Mouse (Mus musculus) kidney, embryonic 16.5 days (tissue): ENCODE data around the gene Mogat2. TPM values are rescaled to one million over a fixed set of nuclear protein-coding genes. Genes with fewer than 3 reads are reported as not detected.
A peak's percentile ranks its signal among the peaks of the same experiment; 100 is the strongest.

Experiments used
- ATAC-seq: fragments of 200-750 bp; cut with Nextera tagmentation; 2 replicates; pipeline ENCODE4 v1.8.0; 2017; ENCODE audit warnings: moderate TSS enrichment; ENCODE audit not compliant: low FRiP score, low TSS enrichment
- H3K27ac ChIP-seq: fragments of 300-500 bp; sonication (generic); 2 replicates; pipeline ENCODE4 v1.5.1; 2014; ENCODE audit warnings: low read length
- H3K27me3 ChIP-seq: fragments of 300-500 bp; sonication (generic); 2 replicates; pipeline ENCODE4 v1.6.1; 2014; ENCODE audit warnings: low read length, control low read depth, mixed read lengths; ENCODE audit not compliant: insufficient read depth
- H3K36me3 ChIP-seq: fragments of 300-500 bp; sonication (generic); 2 replicates; pipeline ENCODE4 v1.6.1; 2014; ENCODE audit warnings: low read length, control low read depth, mixed read lengths; ENCODE audit not compliant: insufficient read depth
- H3K4me1 ChIP-seq: fragments of 300-500 bp; sonication (generic); 2 replicates; pipeline ENCODE4 v1.6.1; 2014; ENCODE audit warnings: low read length, control low read depth, mixed read lengths; ENCODE audit not compliant: insufficient read depth
- H3K4me2 ChIP-seq: fragments of 300-500 bp; sonication (generic); replicated peaks from 2 replicates; pipeline ENCODE4 v1.6.1; 2014; ENCODE audit warnings: low read depth, low read length
- H3K4me3 ChIP-seq: fragments of 300-500 bp; sonication (generic); 2 replicates; pipeline ENCODE4 v1.5.1; 2014; ENCODE audit warnings: mild to moderate bottlenecking, low read length
- H3K9ac ChIP-seq: fragments of 300-500 bp; sonication (generic); replicated peaks from 2 replicates; pipeline ENCODE4 v1.6.1; 2014; ENCODE audit warnings: low read length
- H3K9me3 ChIP-seq: fragments of 300-500 bp; sonication (generic); 2 replicates; pipeline ENCODE4 v1.6.1; 2016; ENCODE audit warnings: low read length, control low read depth
- WGBS: fragments of 180-500 bp; shearing (Covaris S2); extraction: QIAGEN DNeasy Blood & Tissue Kit; methylation state at CpG from one replicate; pipeline ENCODE4 v1.1.7; 2014; 5-methylcytosine and 5-hydroxymethylcytosine counted together
- polyA plus RNA-seq: library from polyadenylated mRNA; unstranded; fragments of >200 nt; fragmentation: Nextera tagmentation; extraction: Ambion mirVana; gene quantifications from 2 replicates; pipeline ENCODE4 v1.2.1, GENCODE M21; 2015

The Mogat2 gene
- polyA plus RNA-seq, 1 experiment from 2014 or later = 14.9 TPM

DNA sequence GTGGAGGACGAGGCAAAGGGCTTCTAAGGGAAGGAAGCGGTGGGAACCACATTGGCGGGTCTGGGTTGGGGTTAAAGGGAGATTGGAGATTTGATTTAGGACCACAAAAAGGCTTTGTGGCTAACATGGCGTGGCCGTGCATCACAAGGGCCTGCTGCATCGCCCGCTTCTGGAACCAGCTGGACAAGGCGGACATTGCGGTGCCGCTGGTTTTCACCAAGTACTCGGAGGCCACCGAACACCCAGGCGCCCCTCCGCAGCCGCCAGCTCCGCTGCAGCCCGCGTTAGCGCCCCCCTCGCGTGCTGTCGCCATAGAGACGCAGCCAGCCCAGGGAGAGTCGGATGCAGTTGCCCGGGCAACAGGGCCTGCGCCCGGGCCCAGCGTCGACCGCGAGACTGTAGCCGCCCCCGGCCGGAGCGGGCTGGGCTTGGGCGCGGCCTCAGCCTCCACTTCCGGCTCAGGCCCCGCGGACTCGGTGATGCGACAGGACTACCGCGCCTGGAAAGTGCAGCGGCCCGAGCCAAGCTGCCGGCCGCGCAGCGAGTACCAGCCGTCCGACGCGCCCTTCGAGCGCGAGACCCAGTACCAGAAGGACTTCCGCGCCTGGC is 29.6 kb upstream of the Mogat2 start:
- Histone ChIP-seq H3K36me3 (no peaks in the 10 kb centered on the region), H3K9ac (peak overlapping the region; percentile 32; the same call in 1 of the 2 replicates), H3K9me3 (no peaks in the 10 kb centered on the region), H3K4me2 (peak overlapping the region; percentile 81), H3K27me3 (peaks cover 75% of the 10 kb centered on the region), H3K4me3 (peak overlapping the region; percentile 53), H3K27ac (no peak overlapping the region), H3K4me1 (peaks cover 23% of the 10 kb centered on the region)
- WGBS = under 1% methylated on average over 59 of the region's 59 CpGs
- peak; percentile 87 for ATAC-seq

GRCm38 (mm10) chr7:99267251-99267896 is 29.0 kb upstream of the Mogat2 start, which contains the start of gene Map6:
Gene Map6 (plus strand): TSS chr7:99267447.
- peaks cover 23% of the 10 kb centered on the region for H3K4me1 ChIP-seq
- WGBS = 1% methylated on average over 34 of the region's 34 CpGs
- no peak for ATAC-seq
- H3K9ac ChIP-seq = peak within 1 kb of the TSS; percentile 32; the same call in 1 of the 2 replicates
- no peak within 1 kb of the TSS for H3K27ac ChIP-seq
- no peaks in the 10 kb centered on the region for H3K9me3 ChIP-seq
- H3K4me2 ChIP-seq = peak within 1 kb of the TSS; percentile 81
- peak within 1 kb of the TSS; percentile 53 for H3K4me3 ChIP-seq
- no peaks in the 10 kb centered on the region for H3K36me3 ChIP-seq
- peaks cover 72% of the 10 kb centered on the region for H3K27me3 ChIP-seq

- Histone ChIP-seq H3K27me3 (peaks cover 48% of the 10 kb centered on the region), H3K4me3 (no peak overlapping the region), H3K36me3 (no peaks in the 10 kb centered on the region), H3K9me3 (no peaks in the 10 kb centered on the region), H3K4me2 (no peak overlapping the region), H3K4me1 (peaks cover 23% of the 10 kb centered on the region), H3K27ac (no peak overlapping the region), H3K9ac (no peak overlapping the region)
- ATAC-seq = no peak
Measured at GRCm38 (mm10) chr7:99264597-99264996, 26.2 kb upstream of the Mogat2 start.

DNA sequence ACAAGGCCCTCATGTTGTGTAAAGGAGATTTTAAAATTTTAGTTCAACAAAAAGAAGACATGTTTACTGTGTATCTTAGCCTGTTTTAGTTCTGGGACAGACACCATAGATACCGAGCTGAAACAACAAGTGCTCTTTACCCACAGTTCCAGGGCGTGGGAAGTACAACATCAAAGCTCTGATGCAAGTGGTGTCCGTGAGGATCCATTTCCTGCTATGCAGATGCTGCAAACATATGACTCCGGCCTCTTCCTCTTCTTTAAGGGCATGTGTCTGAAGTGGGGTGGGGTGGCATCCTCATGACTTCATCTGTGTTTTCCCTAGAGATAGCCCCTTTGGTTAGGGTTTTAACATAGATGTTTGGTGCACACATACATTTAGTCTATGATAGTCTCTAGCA is 25.1 kb upstream of the Mogat2 start:
- no peak for ATAC-seq
- no peaks in the 10 kb centered on the region for H3K36me3 ChIP-seq
- 50% methylated on average over 4 of the region's 4 CpGs for WGBS
- H3K27ac ChIP-seq = no peak overlapping the region
- no peak overlapping the region for H3K9ac ChIP-seq
- H3K4me1 ChIP-seq = peaks cover 15% of the 10 kb centered on the region
- H3K9me3 ChIP-seq = no peaks in the 10 kb centered on the region
- no peak overlapping the region for H3K4me2 ChIP-seq
- H3K4me3 ChIP-seq = no peak overlapping the region
- peaks cover 37% of the 10 kb centered on the region for H3K27me3 ChIP-seq

- no peak for ATAC-seq
- H3K4me3 ChIP-seq = no peak overlapping the region
- no peaks in the 10 kb centered on the region for H3K4me1 ChIP-seq
- no peak overlapping the region for H3K9ac ChIP-seq
- no peaks in the 10 kb centered on the region for H3K9me3 ChIP-seq
- H3K36me3 ChIP-seq = no peaks in the 10 kb centered on the region
- no peak overlapping the region for H3K27ac ChIP-seq
- 70% methylated on average over 3 of the region's 3 CpGs for WGBS
- peaks cover 21% of the 10 kb centered on the region for H3K27me3 ChIP-seq
- no peak overlapping the region for H3K4me2 ChIP-seq
Measured at GRCm38 (mm10) chr7:99261900-99262299, 23.5 kb upstream of the Mogat2 start.

DNA sequence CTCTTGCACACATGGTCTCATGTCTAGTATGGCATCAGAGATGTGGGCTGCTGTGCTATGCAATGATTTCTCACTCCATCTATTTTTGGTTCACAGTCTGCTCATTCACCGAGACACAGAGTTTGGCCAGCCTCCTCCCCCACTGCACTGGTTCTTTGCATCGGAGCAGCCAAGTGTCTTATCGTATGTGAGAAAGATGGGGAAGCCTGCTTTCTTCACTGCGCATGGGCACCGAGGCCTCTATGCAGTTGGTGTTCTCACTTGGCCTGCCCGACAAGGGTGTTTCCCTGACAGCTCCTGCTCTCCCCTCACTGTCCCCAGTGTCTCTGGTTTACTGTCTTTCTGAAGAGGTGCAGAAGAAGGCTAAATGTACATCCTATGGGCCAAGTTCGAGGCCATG is 16.6 kb upstream of the Mogat2 start:
- Histone ChIP-seq H3K9ac (no peak overlapping the region), H3K4me1 (no peaks in the 10 kb centered on the region), H3K27me3 (no peaks in the 10 kb centered on the region), H3K4me2 (no peak overlapping the region), H3K36me3 (no peaks in the 10 kb centered on the region), H3K27ac (no peak overlapping the region), H3K9me3 (no peaks in the 10 kb centered on the region), H3K4me3 (no peak overlapping the region)
- 85% methylated on average over 7 of the region's 7 CpGs for WGBS
- no peak for ATAC-seq

DNA sequence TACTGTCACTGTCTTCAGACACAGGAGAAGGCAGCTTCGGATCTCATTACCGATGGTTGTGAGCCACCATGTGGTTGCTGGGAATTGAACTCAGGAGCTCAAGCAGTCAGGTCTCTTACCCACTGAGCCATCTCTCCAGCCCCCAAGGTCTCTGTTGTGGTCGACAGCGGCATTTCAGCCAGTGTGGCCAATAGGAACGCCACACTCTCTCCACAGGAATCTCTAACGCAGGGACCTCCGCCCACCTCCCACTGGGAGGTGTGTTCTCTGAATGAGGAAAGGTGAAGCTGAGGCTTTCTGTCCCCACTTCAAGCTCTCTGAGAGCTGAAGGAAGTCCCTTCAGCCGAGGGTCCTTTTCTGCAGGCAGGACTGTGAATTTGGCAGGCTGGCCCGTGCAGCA is 12.0 kb upstream of the Mogat2 start:
- no peak overlapping the region for H3K4me2 ChIP-seq
- ATAC-seq = no peak
- no peaks in the 10 kb centered on the region for H3K36me3 ChIP-seq
- peaks cover 7% of the 10 kb centered on the region; the same call in 1 of the 2 replicates for H3K4me1 ChIP-seq
- peaks cover 12% of the 10 kb centered on the region for H3K27me3 ChIP-seq
- no peaks in the 10 kb centered on the region for H3K9me3 ChIP-seq
- WGBS = 46% methylated on average over 9 of the region's 9 CpGs
- no peak overlapping the region for H3K4me3 ChIP-seq
- H3K9ac ChIP-seq = no peak overlapping the region
- H3K27ac ChIP-seq = no peak overlapping the region

GRCm38 (mm10) chr7:99249582-99249911 is 11.1 kb upstream of the Mogat2 start:
- H3K27ac ChIP-seq = no peak overlapping the region
- H3K4me1 ChIP-seq = peaks cover 7% of the 10 kb centered on the region; the same call in 1 of the 2 replicates
- peaks cover 12% of the 10 kb centered on the region for H3K27me3 ChIP-seq
- peak overlapping the region; percentile 66 for H3K4me2 ChIP-seq
- H3K9ac ChIP-seq = no peak overlapping the region
- H3K4me3 ChIP-seq = peak overlapping the region; percentile 47
- peak; percentile 61; the same call in 1 of the 2 replicates for ATAC-seq
- no peaks in the 10 kb centered on the region for H3K9me3 ChIP-seq
- H3K36me3 ChIP-seq = no peaks in the 10 kb centered on the region
- WGBS = 2% methylated on average over 10 of the region's 10 CpGs

- H3K27ac ChIP-seq = no peak overlapping the region
- 1% methylated on average over 38 of the region's 44 CpGs for WGBS
- H3K27me3 ChIP-seq = peaks cover 12% of the 10 kb centered on the region
- H3K9ac ChIP-seq = peak overlapping the region; percentile 46
- no peaks in the 10 kb centered on the region for H3K36me3 ChIP-seq
- H3K4me2 ChIP-seq = peak overlapping the region; percentile 66
- H3K9me3 ChIP-seq = no peaks in the 10 kb centered on the region
- H3K4me1 ChIP-seq = peaks cover 7% of the 10 kb centered on the region; the same call in 1 of the 2 replicates
- peak overlapping the region; percentile 47 for H3K4me3 ChIP-seq
- ATAC-seq = peak; percentile 53; the same call in 1 of the 2 replicates
Measured at GRCm38 (mm10) chr7:99248906-99249581, 10.6 kb upstream of the Mogat2 start.
